Mouse (Mus musculus) MEL (cell line): ENCODE results near the gene Sh2b2. TPM values are rescaled to one million over a fixed set of nuclear protein-coding genes. Genes with fewer than 3 reads are reported as not detected.

Experiments used
- DNase-seq: peaks from one replicate; pipeline ENCODE4 v3.0.0; 2011; ENCODE audit warnings: low read depth, low spot score
- H3K27ac ChIP-seq: 2 replicates; pipeline ENCODE4 v1.5.1; 2012; ENCODE audit warnings: low read depth, mild to moderate bottlenecking, control low read depth, low read length, moderate library complexity; ENCODE audit not compliant: control insufficient read depth
- H3K27me3 ChIP-seq, 2 experiments: fragments of 150-350 bp in 1 of 2; sonication (generic) in 1 of 2; 2 replicates each; pipeline ENCODE4 v1.6.1; 2012; ENCODE audit warnings: low read length in 2 of 2, mild to moderate bottlenecking in 2 of 2, improper control_type of control experiment in 1 of 2, moderate library complexity in 1 of 2; ENCODE audit not compliant: insufficient read depth in 2 of 2, control insufficient read depth in 1 of 2
- H3K36me3 ChIP-seq, 2 experiments: 2 replicates each; pipeline ENCODE4 v1.6.1; 2012 to 2014; ENCODE audit warnings: low read length in 2 of 2, improper control_type of control experiment in 1 of 2, inconsistent platforms in 1 of 2, mild to moderate bottlenecking in 1 of 2; ENCODE audit not compliant: insufficient read depth in 2 of 2, control insufficient read depth in 1 of 2
- H3K4me1 ChIP-seq, 2 experiments: fragments of 150-350 bp in 1 of 2; sonication (generic) in 1 of 2; 2 replicates each; pipeline ENCODE4 v1.6.1; 2012; ENCODE audit warnings: low read length in 2 of 2, improper control_type of control experiment in 1 of 2, mild to moderate bottlenecking in 1 of 2; ENCODE audit not compliant: insufficient read depth in 2 of 2, control insufficient read depth in 1 of 2
- H3K4me3 ChIP-seq, 2 experiments: fragments of 150-350 bp in 1 of 2; sonication (generic) in 1 of 2; 2 replicates each; pipeline ENCODE4 v1.5.1; 2012; ENCODE audit warnings: low read depth in 2 of 2, low read length in 2 of 2, mild to moderate bottlenecking in 2 of 2, moderate library complexity in 2 of 2, control low read depth in 1 of 2, improper control_type of control experiment in 1 of 2; ENCODE audit not compliant: control insufficient read depth in 1 of 2, insufficient read depth in 1 of 2
- H3K79me2 ChIP-seq: 2 replicates; pipeline ENCODE4 v1.6.1; 2012; ENCODE audit warnings: mild to moderate bottlenecking, low read length, moderate library complexity; ENCODE audit not compliant: control insufficient read depth, poor library complexity, insufficient read depth
- H3K9ac ChIP-seq: 2 replicates; pipeline ENCODE4 v1.6.1; 2012; ENCODE audit warnings: low read depth, mild to moderate bottlenecking, control low read depth, low read length, moderate library complexity; ENCODE audit not compliant: control insufficient read depth, poor library complexity, severe bottlenecking
- H3K9me3 ChIP-seq: fragments of 150-350 bp; sonication (generic); replicated peaks from 2 replicates; pipeline ENCODE4 v1.6.1; 2012; ENCODE audit warnings: mild to moderate bottlenecking, low read length, improper control_type of control experiment, moderate library complexity; ENCODE audit not compliant: insufficient read depth
- CTCF ChIP-seq, 3 experiments: IDR thresholded peaks in 2 of 3; conservative IDR thresholded peaks in 1 of 3; 2 replicates each; pipeline ENCODE4 v1.5.1; 2011 to 2012; ENCODE audit warnings: low read length in 3 of 3, low read depth in 2 of 3, mild to moderate bottlenecking in 2 of 3, improper control_type of control experiment in 1 of 3, inconsistent platforms in 1 of 3, mixed read lengths in 1 of 3, moderate library complexity in 1 of 3; ENCODE audit not compliant: control insufficient read depth in 1 of 3, insufficient read depth in 1 of 3, poor library complexity in 1 of 3, severe bottlenecking in 1 of 3
- EP300 ChIP-seq, 2 experiments: IDR thresholded peaks; 2 replicates each; pipeline ENCODE4 v1.6.1; 2011; ENCODE audit warnings: improper control_type of control experiment in 2 of 2, low read length in 2 of 2, low read depth in 1 of 2, mild to moderate bottlenecking in 1 of 2
- ETS1 ChIP-seq: IDR thresholded peaks from 2 replicates; pipeline ENCODE4 v1.6.1; 2012; ENCODE audit warnings: low read depth, mild to moderate bottlenecking, inconsistent platforms, low read length, improper control_type of control experiment, moderate library complexity
- GABPA ChIP-seq: IDR thresholded peaks from 2 replicates; pipeline ENCODE4 v1.6.1; 2012; ENCODE audit warnings: low read depth, mild to moderate bottlenecking, inconsistent platforms, low read length, improper control_type of control experiment, moderate library complexity
- HCFC1 ChIP-seq: IDR thresholded peaks from 2 replicates; pipeline ENCODE4 v1.6.1; 2012; ENCODE audit warnings: low read depth, mild to moderate bottlenecking, inconsistent platforms, low read length, improper control_type of control experiment, moderate library complexity
- JUND ChIP-seq: IDR thresholded peaks from 2 replicates; pipeline ENCODE4 v1.6.1; 2011; ENCODE audit warnings: low read depth, mild to moderate bottlenecking, improper control_type of control experiment, low read length
- MYC ChIP-seq: IDR thresholded peaks from 2 replicates; pipeline ENCODE4 v1.6.1; 2011; ENCODE audit warnings: low read depth, mild to moderate bottlenecking, low read length, improper control_type of control experiment, moderate library complexity
- NELFE ChIP-seq: IDR thresholded peaks from 2 replicates; pipeline ENCODE4 v1.6.1; 2011; ENCODE audit warnings: low read depth, low read length, improper control_type of control experiment
- POLR2A ChIP-seq, 2 experiments: IDR thresholded peaks; 2 replicates each; pipeline ENCODE4 v1.6.1; 2011 to 2012; ENCODE audit warnings: low read length in 2 of 2, mild to moderate bottlenecking in 2 of 2, control low read depth in 1 of 2, improper control_type of control experiment in 1 of 2, low read depth in 1 of 2, moderate library complexity in 1 of 2; ENCODE audit not compliant: control insufficient read depth in 1 of 2, insufficient read depth in 1 of 2, poor library complexity in 1 of 2
- POLR2AphosphoS2 ChIP-seq: IDR thresholded peaks from 2 replicates; pipeline ENCODE4 v1.6.1; 2011; ENCODE audit warnings: low read length, improper control_type of control experiment
- POLR2AphosphoS5 ChIP-seq: IDR thresholded peaks from 2 replicates; pipeline ENCODE4 v1.6.1; 2012; ENCODE audit warnings: low read depth, borderline replicate concordance, mild to moderate bottlenecking, inconsistent platforms, low read length, moderate library complexity, mixed read lengths
- TBP ChIP-seq: IDR thresholded peaks from 2 replicates; pipeline ENCODE4 v1.8.0; 2011; ENCODE audit warnings: low read depth, low read length, improper control_type of control experiment
- TCF12 ChIP-seq: IDR thresholded peaks from 2 replicates; pipeline ENCODE4 v1.6.1; 2014; ENCODE audit warnings: low read depth, mild to moderate bottlenecking, inconsistent platforms, low read length, improper control_type of control experiment, moderate library complexity
- USF1 ChIP-seq: IDR thresholded peaks from 2 replicates; pipeline ENCODE4 v1.6.1; 2014; ENCODE audit warnings: low read depth, mild to moderate bottlenecking, inconsistent platforms, low read length, improper control_type of control experiment, moderate library complexity
- ZC3H11A ChIP-seq: IDR thresholded peaks from 2 replicates; pipeline ENCODE4 v1.6.1; 2012; ENCODE audit warnings: low read depth, mild to moderate bottlenecking, inconsistent platforms, low read length, improper control_type of control experiment
- ZKSCAN1 ChIP-seq: IDR thresholded peaks from 2 replicates; pipeline ENCODE4 v1.6.1; 2012; ENCODE audit warnings: low read depth, mild to moderate bottlenecking, inconsistent platforms, low read length, improper control_type of control experiment, moderate library complexity
- polyA plus RNA-seq, 2 experiments: library from polyadenylated mRNA; stranded (reverse) in 1 of 2; unstranded in 1 of 2; fragments of >175 nt in 1 of 2; fragments of >200 nt in 1 of 2; gene quantifications; 2 replicates each; pipeline versions ENCODE4 v1.2.1 to v1.2.4; 2012; ENCODE audit warnings: low replicate concordance in 2 of 2, low read depth in 1 of 2; ENCODE audit not compliant: insufficient read length in 2 of 2, insufficient read depth in 1 of 2, missing spikeins in 1 of 2
- total RNA-seq: library from RNA; depleted of rRNA; stranded (reverse); fragments of 300-350 nt; gene quantifications from 2 replicates; pipeline ENCODE4 v1.2.3, GENCODE M21; 2012

Sh2b2 gene
- total and polyA plus RNA-seq, 3 experiments = 0.07 TPM; not detected in 2

GRCm38 (mm10) chr5:136182830-136183229, 63.5 kb downstream of the Sh2b2 start (continued):
- no peak for TF ChIP-seq CTCF (IDR thresholded peaks at IDR 0.05 in 2 of 3, conservative IDR thresholded peaks at IDR 0.05 in 1 of 3; ENCODE audit: control insufficient read depth in 1 of 3, insufficient read depth in 1 of 3, low read depth in 2 of 3, low read length in 3 of 3, poor library complexity in 1 of 3, severe bottlenecking in 1 of 3)
- no peak for TF ChIP-seq ZKSCAN1
- TF ChIP-seq JUND = no peak
- no peak for TF ChIP-seq HCFC1
- peak; percentile 95 to 97 for TF ChIP-seq EP300 (IDR thresholded peaks at IDR 0.05; ENCODE audit: low read depth in 1 of 2, low read length in 2 of 2)
- peak; percentile 89 for TF ChIP-seq ETS1

GRCm38 (mm10) chr5:136182049-136182448, 64.3 kb downstream of the Sh2b2 start:
- peak overlapping the region; percentile 91 for H3K27ac ChIP-seq
- no peaks in the 10 kb centered on the region for H3K79me2 ChIP-seq
- TF ChIP-seq USF1 (peak; percentile 8; the same call in 1 of the 2 replicates), MYC (no peak), GABPA (no peak), TBP (no peak), POLR2AphosphoS2 (no peak), NELFE (no peak)
- H3K27me3 ChIP-seq = no peaks in the 10 kb centered on the region
- peaks cover 11 to 28% of the 10 kb centered on the region in 2 experiments for H3K4me1 ChIP-seq
- H3K4me3 ChIP-seq = no peak overlapping the region
- no peak for DNase-seq
- peak overlapping the region; percentile 8; the same call in 1 of the 2 replicates for H3K9ac ChIP-seq
- peaks cover 4 to 20% of the 10 kb centered on the region in 2 experiments; a peak in 3 of 4 replicates for H3K36me3 ChIP-seq
- H3K9me3 ChIP-seq = no peaks in the 10 kb centered on the region

- H3K36me3 ChIP-seq = peaks cover 2 to 20% of the 10 kb centered on the region in 2 experiments; a peak in 3 of 4 replicates
- no peaks in the 10 kb centered on the region for H3K79me2 ChIP-seq
- no peaks in the 10 kb centered on the region for H3K27me3 ChIP-seq
- H3K9me3 ChIP-seq = no peaks in the 10 kb centered on the region
- DNase-seq = no peak
- no peak overlapping the region for H3K9ac ChIP-seq
- H3K27ac ChIP-seq = no peak overlapping the region
- TF ChIP-seq CTCF (IDR thresholded peaks at IDR 0.05 in 2 of 3, conservative IDR thresholded peaks at IDR 0.05 in 1 of 3; ENCODE audit: control insufficient read depth in 1 of 3, insufficient read depth in 1 of 3, low read depth in 2 of 3, low read length in 3 of 3, poor library complexity in 1 of 3, severe bottlenecking in 1 of 3) (no peak), POLR2A (IDR thresholded peaks at IDR 0.05; ENCODE audit: control insufficient read depth in 1 of 2, insufficient read depth in 1 of 2, low read depth in 1 of 2, low read length in 2 of 2, poor library complexity in 1 of 2) (no peak), POLR2AphosphoS5 (no peak), TCF12 (no peak), ZC3H11A (no peak)
- peaks cover 11 to 28% of the 10 kb centered on the region in 2 experiments for H3K4me1 ChIP-seq
- H3K4me3 ChIP-seq = no peak overlapping the region
These were observed 65.2 kb downstream of the Sh2b2 start for GRCm38 (mm10) chr5:136181197-136181596.
